Mouse (Mus musculus) lung, postnatal 0 days (tissue): ENCODE data around the gene Tle4. TPM values are rescaled to one million over a fixed set of nuclear protein-coding genes. Genes with fewer than 3 reads are reported as not detected.

Experiments
- ATAC-seq: fragments of 200-750 bp; cut with Nextera tagmentation; 2 replicates; pipeline ENCODE4 v1.8.0; 2017; ENCODE audit warnings: moderate library complexity
- DNase-seq: peaks from one replicate; pipeline ENCODE4 v3.0.0-alpha.2; 2016; ENCODE audit warnings: low spot score
- H3K27ac ChIP-seq: fragments of 300-500 bp; sonication (generic); 2 replicates; pipeline ENCODE4 v1.5.1; 2014; ENCODE audit warnings: antibody characterized with exemption, mild to moderate bottlenecking, low read length, mixed read lengths
- H3K27me3 ChIP-seq: fragments of 300-500 bp; sonication (generic); replicated peaks from 2 replicates; pipeline ENCODE4 v1.6.1; 2014; ENCODE audit warnings: low read length, mixed read lengths; ENCODE audit not compliant: insufficient read depth
- H3K36me3 ChIP-seq: fragments of 300-500 bp; sonication (generic); 2 replicates; pipeline ENCODE4 v1.6.1; 2014; ENCODE audit warnings: low read length, mixed read lengths; ENCODE audit not compliant: insufficient read depth
- H3K4me1 ChIP-seq: fragments of 300-500 bp; sonication (generic); 2 replicates; pipeline ENCODE4 v1.6.1; 2014; ENCODE audit warnings: antibody characterized with exemption, low read depth, low read length, mixed read lengths; ENCODE audit not compliant: insufficient read depth
- H3K4me2 ChIP-seq: fragments of 300-500 bp; sonication (generic); replicated peaks from 2 replicates; pipeline ENCODE4 v1.6.1; 2014; ENCODE audit warnings: low read depth, mild to moderate bottlenecking, low read length, moderate library complexity, mixed read lengths
- H3K4me3 ChIP-seq: fragments of 300-500 bp; sonication (generic); 2 replicates; pipeline ENCODE4 v1.5.1; 2014; ENCODE audit warnings: low read depth, low read length
- H3K9ac ChIP-seq: fragments of 300-500 bp; sonication (generic); replicated peaks from 2 replicates; pipeline ENCODE4 v1.6.1; 2014; ENCODE audit warnings: low read depth, mild to moderate bottlenecking
- H3K9me3 ChIP-seq: fragments of 300-500 bp; sonication (generic); 2 replicates; pipeline ENCODE4 v1.6.1; 2016; ENCODE audit warnings: low read length, mixed read lengths
- CTCF ChIP-seq: IDR thresholded peaks from 2 replicates; pipeline ENCODE4 v1.5.1; 2016; ENCODE audit warnings: antibody characterized with exemption, mild to moderate bottlenecking
- EP300 ChIP-seq: IDR thresholded peaks from 2 replicates; pipeline ENCODE4 v1.6.1; 2016; ENCODE audit warnings: antibody characterized with exemption, mild to moderate bottlenecking, control low read depth
- WGBS: fragments of 180-500 bp; shearing (Covaris S2); extraction: QIAGEN DNeasy Blood & Tissue Kit; methylation state at CpG from one replicate; pipeline ENCODE4 v1.1.7; 2014; 5-methylcytosine and 5-hydroxymethylcytosine counted together
- polyA plus RNA-seq: library from polyadenylated mRNA; unstranded; fragments of >200 nt; fragmentation: Nextera tagmentation; extraction: Ambion mirVana; gene quantifications from 2 replicates; pipeline ENCODE4 v1.2.1, GENCODE M21; 2015

Gene Tle4
- polyA plus RNA-seq, 1 experiment from 2014 or later, result 12.1 TPM

- H3K9ac ChIP-seq, result no peak overlapping the region
- WGBS, result 84% methylated on average over 5 of the region's 5 CpGs
- DNase-seq (no peak), ATAC-seq (no peak)
- no peaks in the 10 kb centered on the region for H3K9me3 ChIP-seq
- no peaks in the 10 kb centered on the region for H3K36me3 ChIP-seq
- no peaks in the 10 kb centered on the region; the same call in 1 of the 2 replicates for H3K4me1 ChIP-seq
- H3K4me3 ChIP-seq, result no peak overlapping the region
- TF ChIP-seq EP300 (no peak), CTCF (no peak)
- no peak overlapping the region for H3K27ac ChIP-seq
- H3K4me2 ChIP-seq, result no peak overlapping the region
- no peaks in the 10 kb centered on the region for H3K27me3 ChIP-seq
Measured at GRCm38 (mm10) chr19:14482562-14483138, 115.2 kb downstream of the Tle4 start.

- Histone ChIP-seq H3K4me2 (no peak overlapping the region), H3K27me3 (no peaks in the 10 kb centered on the region), H3K4me1 (no peaks in the 10 kb centered on the region; the same call in 1 of the 2 replicates), H3K9ac (no peak overlapping the region), H3K9me3 (no peaks in the 10 kb centered on the region), H3K4me3 (no peak overlapping the region), H3K27ac (no peak overlapping the region), H3K36me3 (no peaks in the 10 kb centered on the region)
- DNase-seq (peak; percentile 52), ATAC-seq (no peak)
- 36% methylated on average over 5 of the region's 5 CpGs for WGBS
- TF ChIP-seq CTCF, result no peak
Measured at GRCm38 (mm10) chr19:14481796-14482561, 115.9 kb downstream of the Tle4 start.

- Histone ChIP-seq H3K9me3 (no peaks in the 10 kb centered on the region), H3K4me1 (no peaks in the 10 kb centered on the region; the same call in 1 of the 2 replicates), H3K36me3 (no peaks in the 10 kb centered on the region), H3K9ac (no peak overlapping the region), H3K27me3 (no peaks in the 10 kb centered on the region), H3K4me2 (no peak overlapping the region), H3K4me3 (no peak overlapping the region), H3K27ac (no peak overlapping the region)
- peak; percentile 57 for DNase-seq
- TF ChIP-seq EP300 (no peak), CTCF (no peak)
- ATAC-seq, result no peak
Measured at GRCm38 (mm10) chr19:14479711-14480110, 118.1 kb downstream of the Tle4 start.

GRCm38 (mm10) chr19:14469325-14469724 is 128.5 kb downstream of the Tle4 start:
- WGBS, result 79% methylated on average over 8 of the region's 8 CpGs
- H3K9me3 ChIP-seq, result no peaks in the 10 kb centered on the region
- H3K4me1 ChIP-seq, result no peaks in the 10 kb centered on the region
- no peak overlapping the region for H3K4me2 ChIP-seq
- no peak overlapping the region for H3K9ac ChIP-seq
- no peaks in the 10 kb centered on the region for H3K27me3 ChIP-seq
- no peak for TF ChIP-seq EP300
- TF ChIP-seq CTCF, result no peak
- no peaks in the 10 kb centered on the region for H3K36me3 ChIP-seq
- ATAC-seq (no peak), DNase-seq (no peak)
- H3K27ac ChIP-seq, result no peak overlapping the region
- no peak overlapping the region for H3K4me3 ChIP-seq

- Histone ChIP-seq H3K9me3 (no peaks in the 10 kb centered on the region), H3K4me3 (no peak overlapping the region), H3K36me3 (no peaks in the 10 kb centered on the region), H3K4me1 (no peaks in the 10 kb centered on the region), H3K27ac (no peak overlapping the region), H3K4me2 (no peak overlapping the region), H3K27me3 (no peaks in the 10 kb centered on the region), H3K9ac (no peak overlapping the region)
- no peak for TF ChIP-seq CTCF
- no peak for TF ChIP-seq EP300
- no peak for DNase-seq
- ATAC-seq, result no peak
- 85% methylated on average over 2 of the region's 2 CpGs for WGBS
Measured at GRCm38 (mm10) chr19:14468733-14469132, 129.1 kb downstream of the Tle4 start.

- Histone ChIP-seq H3K4me3 (no peak overlapping the region), H3K27me3 (no peaks in the 10 kb centered on the region), H3K36me3 (peaks cover 4% of the 10 kb centered on the region; the same call in 1 of the 2 replicates), H3K9ac (no peak overlapping the region), H3K27ac (no peak overlapping the region), H3K4me1 (no peaks in the 10 kb centered on the region), H3K4me2 (no peak overlapping the region), H3K9me3 (no peaks in the 10 kb centered on the region)
- TF ChIP-seq EP300, result no peak
- no peak for TF ChIP-seq CTCF
- WGBS, result 89% methylated on average over 8 of the region's 8 CpGs
- DNase-seq (no peak), ATAC-seq (no peak)
Measured at GRCm38 (mm10) chr19:14466020-14466419, 131.8 kb downstream of the Tle4 start.
